Mouse (Mus musculus): ENCODE data around the gene Gm14440. TPM values are rescaled to one million over a fixed set of nuclear protein-coding genes. Genes with fewer than 3 reads are reported as not detected.
"Not testable (repeated sequence)": the region's sequence is repeated elsewhere in the genome, so short reads cannot be mapped to it uniquely, and the experiment has no call there.

Gene Gm14440
- polyA plus RNA-seq (2014; fragmentation: Nextera tagmentation; extraction: Ambion mirVana), result not detected in 2 replicates

DNA sequence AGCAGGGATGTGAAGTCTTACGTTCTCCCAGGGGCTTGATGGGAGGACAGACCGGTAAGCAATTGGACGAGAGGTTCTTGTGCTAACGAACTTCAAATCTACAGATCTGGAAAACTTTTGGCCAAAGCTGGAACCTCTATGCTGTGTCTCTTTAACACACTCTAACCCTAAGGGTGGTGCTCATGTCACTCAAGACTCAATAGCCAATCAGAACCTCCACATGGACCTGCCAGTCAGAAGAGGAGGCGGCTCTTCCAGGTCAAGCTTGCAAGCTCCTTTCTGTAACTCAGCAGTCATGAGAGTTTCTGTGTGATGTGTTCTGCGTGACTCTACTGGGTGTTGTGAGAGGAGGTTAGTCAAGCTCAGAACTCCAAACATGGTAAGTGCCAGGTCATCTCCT lies at the start of gene Gm14440:
TSS of gene Gm14440 (plus strand) at position 301 of the 400 bp plus-strand sequence.
- not testable (repeated sequence) for H3K27ac ChIP-seq (ENCODE audit: low read depth); H3K9ac ChIP-seq (ENCODE audit: low read length); H3K27me3 ChIP-seq (replicated peaks; ENCODE audit: control insufficient read depth, insufficient read depth, low read length); ATAC-seq (replicated peaks; ENCODE audit: low FRiP score, low TSS enrichment, low read depth); H3K9me3 ChIP-seq (ENCODE audit: control insufficient read depth, low read length); H3K4me3 ChIP-seq (ENCODE audit: low read depth, low read length); H3K4me1 ChIP-seq (replicated peaks; ENCODE audit: control insufficient read depth, insufficient read depth, low read length); H3K36me3 ChIP-seq (ENCODE audit: control insufficient read depth, insufficient read depth, low read length); DNase-seq (ENCODE audit: low spot score); H3K4me2 ChIP-seq (ENCODE audit: low read length)
- no CpG with 5 or more reads among the region's 6 CpGs for WGBS

Other genes starting within 250 kb of the Gm14440 start
- gene Gm14393, start 207.3 kb upstream of the Gm14440 start, polyA plus RNA-seq (2014; fragmentation: Nextera tagmentation; extraction: Ambion mirVana), result 0.70 and 0.86 TPM in 2 replicates
- gene Gm14399, start 133.1 kb upstream of the Gm14440 start, polyA plus RNA-seq (2014; fragmentation: Nextera tagmentation; extraction: Ambion mirVana), result 5.8 and 6.8 TPM in 2 replicates
- 0.50 and 0.64 TPM in 2 replicates for gene Gm14443, start 99.3 kb upstream of the Gm14440 start, polyA plus RNA-seq (2014; fragmentation: Nextera tagmentation; extraction: Ambion mirVana)
- gene Gm14391, start 68.2 kb upstream of the Gm14440 start, polyA plus RNA-seq (2014; fragmentation: Nextera tagmentation; extraction: Ambion mirVana), result 9.4 and 15.0 TPM in 2 replicates
- 19.5 and 22.2 TPM in 2 replicates for gene Gm4631, start 63.1 kb downstream of the Gm14440 start, polyA plus RNA-seq (2014; fragmentation: Nextera tagmentation; extraction: Ambion mirVana)
- 6.7 and 7.2 TPM in 2 replicates for gene Zfp968, start 97.3 kb downstream of the Gm14440 start, polyA plus RNA-seq (2014; fragmentation: Nextera tagmentation; extraction: Ambion mirVana)
- 15.4 and 21.5 TPM in 2 replicates for gene Gm4724, start 160.7 kb downstream of the Gm14440 start, polyA plus RNA-seq (2014; fragmentation: Nextera tagmentation; extraction: Ambion mirVana)
- 7.1 and 8.3 TPM in 2 replicates for gene Zfp965, start 194.9 kb downstream of the Gm14440 start, polyA plus RNA-seq (2014; fragmentation: Nextera tagmentation; extraction: Ambion mirVana)

Data from intestine, embryonic 14.5 days (tissue).